Mouse (Mus musculus) adrenal gland, adult 18-20 months (tissue): Measurements from ENCODE around the gene Ankrd13a. TPM values are rescaled to one million over a fixed set of nuclear protein-coding genes. Genes with fewer than 3 reads are reported as not detected.
"Not testable (repeated sequence)": the region's sequence is repeated elsewhere in the genome, so short reads cannot be mapped to it uniquely, and the experiment has no call there.

Experiments
- DNase-seq, 2 experiments: peaks; one replicate each; pipeline ENCODE4 v3.0.0; 2021 to 2022; ENCODE audit warnings: low spot score in 2 of 2
- microRNA-seq, 2 experiments: library from miRNA; unstranded; fragments of <30 nt; microRNA quantifications; one replicate each; pipeline ENCODE4 v1.2.0; 2021; ENCODE audit warnings: borderline number of aligned reads in 2 of 2
- total RNA-seq, 2 experiments: library from RNA; stranded (reverse); gene quantifications; 1 replicate in 1 of 2; 2 replicates in 1 of 2; pipeline ENCODE4 v1.2.3; 2021

Gene Ankrd13a
- total RNA-seq, 2 experiments from 2014 or later: 72.6 to 82.7 TPM

- DNase-seq: peak; percentile 63 to 72
Observed at GRCm38 (mm10) chr5:114822796-114823688, 48.6 kb downstream of the Ankrd13a start, which contains the start of gene 1500011B03Rik. Gene 1500011B03Rik (minus strand): TSS chr5:114823468.

- peak in 1 of 2 experiments; percentile 20 for DNase-seq
Observed at GRCm38 (mm10) chr5:114824197-114824596, 49.7 kb downstream of the Ankrd13a start.

GRCm38 (mm10) chr5:114825978-114826691 is 51.7 kb downstream of the Ankrd13a start:
- DNase-seq: peak in 1 of 2 experiments; percentile 42

GRCm38 (mm10) chr5:114827427-114827826 is 53.0 kb downstream of the Ankrd13a start:
- DNase-seq: no peak

GRCm38 (mm10) chr5:114829740-114830139 is 55.3 kb downstream of the Ankrd13a start:
- no peak for DNase-seq

GRCm38 (mm10) chr5:114836886-114837285 is 62.4 kb downstream of the Ankrd13a start:
- DNase-seq: no peak

- DNase-seq: not testable (repeated sequence)
Observed at GRCm38 (mm10) chr5:114840481-114840880, 66.0 kb downstream of the Ankrd13a start.

GRCm38 (mm10) chr5:114842155-114842554 is 67.7 kb downstream of the Ankrd13a start:
- DNase-seq: not testable (repeated sequence)

- DNase-seq: no peak
Observed at GRCm38 (mm10) chr5:114842674-114843073, 68.2 kb downstream of the Ankrd13a start.

GRCm38 (mm10) chr5:114844371-114844770 is 69.9 kb downstream of the Ankrd13a start:
- not testable (repeated sequence) for DNase-seq

- no peak for DNase-seq
Observed at GRCm38 (mm10) chr5:114851565-114852236, 77.2 kb downstream of the Ankrd13a start.

- not testable (repeated sequence) for DNase-seq
Observed at GRCm38 (mm10) chr5:114853364-114853763, 78.9 kb downstream of the Ankrd13a start, which contains the start of gene 4930519G04Rik. Gene 4930519G04Rik (plus strand): TSS chr5:114853664.

Small RNAs within 50 kb of the gene (microRNA-seq; reads per million reads assigned to microRNA genes)
- gene Mir6240: 15.3 to 51.1 reads per million in 2 experiments

Other genes starting within 250 kb of the Ankrd13a start
- gene Fam222a, start 206.7 kb upstream of the Ankrd13a start, total RNA-seq: 10 to 100 TPM; 62.7 to 76.0 TPM
- 1 to 10 TPM; 3.0 to 4.6 TPM for gene Trpv4, start 116.3 kb upstream of the Ankrd13a start, total RNA-seq
- 10 to 100 TPM; 40.7 to 49.2 TPM for gene Gltp, start 83.7 kb upstream of the Ankrd13a start, total RNA-seq
- gene Tchp, start 66.9 kb upstream of the Ankrd13a start, total RNA-seq: 1 to 10 TPM; 7.1 to 8.5 TPM
- 10 to 100 TPM; 33.8 to 36.8 TPM for gene Git2, start 840 bp downstream of the Ankrd13a start, total RNA-seq
- 10 to 100 TPM; 27.9 to 38.5 TPM for gene 1500011B03Rik, start 48.8 kb downstream of the Ankrd13a start, total RNA-seq
- gene 4930519G04Rik, start 79.0 kb downstream of the Ankrd13a start, total RNA-seq: not detected
- not detected for gene Gm9936, start 84.0 kb downstream of the Ankrd13a start, total RNA-seq
- gene Oasl2, start 122.3 kb downstream of the Ankrd13a start, total RNA-seq: 10 to 100 TPM in 1 of 2 experiments, 1 to 10 TPM in 1; 9.9 to 10.4 TPM
- gene Oasl1, start 148.6 kb downstream of the Ankrd13a start, total RNA-seq: 1 to 10 TPM in 1 of 2 experiments, under 1 TPM in 1; 0.74 to 1.2 TPM
- gene 2210016L21Rik, start 167.5 kb downstream of the Ankrd13a start, total RNA-seq: 10 to 100 TPM; 36.7 to 39.0 TPM
- not detected for gene Hnf1a, start 196.4 kb downstream of the Ankrd13a start, total RNA-seq
- 10 to 100 TPM; 40.0 to 44.0 TPM for gene Sppl3, start 236.5 kb downstream of the Ankrd13a start, total RNA-seq